Mouse (Mus musculus) adrenal gland, adult (tissue): ENCODE measurements at regions not wholly inside any gene's neighbourhood (a gene's known extent, or its start where the extent isn't known, plus 50 kb on each side); places are given as distances from the start of the nearest gene placed in this dataset.

Experiments
- DNase-seq, 2 experiments: peaks; one replicate each; pipeline ENCODE4 v3.0.0; 2022 to 2023; ENCODE audit warnings: low spot score in 1 of 2; ENCODE audit not compliant: inconsistent age in 2 of 2

DNA sequence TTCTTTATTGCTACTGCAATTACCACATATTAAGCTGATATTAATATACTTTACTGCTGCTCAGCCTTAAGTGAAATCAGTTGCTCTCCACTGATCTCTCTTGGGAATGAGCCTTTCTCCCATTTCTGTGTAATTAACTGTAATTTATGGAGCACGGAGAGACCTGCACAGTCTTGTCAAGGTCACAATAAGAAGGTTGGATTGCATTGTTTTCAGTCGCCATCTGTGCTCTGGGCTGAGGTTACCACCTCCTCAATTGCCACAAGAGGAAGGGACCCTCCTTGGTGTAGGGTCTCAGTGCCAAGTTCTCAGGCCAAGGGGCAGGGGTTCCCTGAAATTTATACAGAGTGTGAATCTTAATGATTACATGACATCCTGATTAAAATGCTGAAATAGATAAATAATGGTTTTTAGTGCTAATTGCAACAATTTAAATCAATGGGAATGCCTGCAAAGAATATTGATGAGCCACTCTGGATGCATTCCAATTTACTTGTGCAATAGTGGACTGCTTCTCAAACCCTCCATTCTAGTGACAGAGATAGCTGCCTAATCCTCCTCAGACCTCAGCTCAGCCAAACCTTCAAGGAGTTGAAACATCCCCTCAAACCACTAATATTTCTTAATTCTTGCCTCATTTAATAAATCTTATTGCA, 332.3 kb downstream of the Mat2b start:
- peak in 1 of 2 experiments; percentile 56 for DNase-seq
